Mouse (Mus musculus): ENCODE data around the gene Dand5. TPM values are rescaled to one million over a fixed set of nuclear protein-coding genes. Genes with fewer than 3 reads are reported as not detected.

Gene Dand5
- polyA plus RNA-seq, 1 experiment from 2014 or later = 9.4 TPM

Small RNA genes lying within 50 kb of the gene (microRNA-seq; reads per million reads assigned to microRNA genes)
- 3.3 reads per million, percentile 18 among the genes with 10 or more reads in this experiment for gene Mir7069

Other genes starting within 250 kb of the Dand5 start
- 26.5 and 29.3 TPM in 2 replicates for gene Ier2, start 160.0 kb downstream of the Dand5 start, polyA plus RNA-seq (2014; fragmentation: Nextera tagmentation; extraction: Ambion mirVana)
- 47.8 and 52.3 TPM in 2 replicates for gene Trmt1, start 136.5 kb downstream of the Dand5 start, polyA plus RNA-seq (2014; fragmentation: Nextera tagmentation; extraction: Ambion mirVana)
- 17.0 and 17.6 TPM in 2 replicates for gene Nacc1, start 135.0 kb downstream of the Dand5 start, polyA plus RNA-seq (2014; fragmentation: Nextera tagmentation; extraction: Ambion mirVana)
- gene Lyl1, start 121.4 kb downstream of the Dand5 start, polyA plus RNA-seq (2014; fragmentation: Nextera tagmentation; extraction: Ambion mirVana) = 2.9 and 3.8 TPM in 2 replicates
- 1.5 and 1.7 TPM in 2 replicates for gene G430095P16Rik, start 99.8 kb downstream of the Dand5 start, polyA plus RNA-seq (2014; fragmentation: Nextera tagmentation; extraction: Ambion mirVana)
- gene Nfix, start 22.5 kb downstream of the Dand5 start, polyA plus RNA-seq (2014; fragmentation: Nextera tagmentation; extraction: Ambion mirVana) = 237 and 318 TPM in 2 replicates
- gene Gadd45gip1, start 8.7 kb upstream of the Dand5 start, polyA plus RNA-seq (2014; fragmentation: Nextera tagmentation; extraction: Ambion mirVana) = 35.2 and 41.3 TPM in 2 replicates
- gene Rad23a, start 17.8 kb upstream of the Dand5 start, polyA plus RNA-seq (2014; fragmentation: Nextera tagmentation; extraction: Ambion mirVana) = 87.3 and 88.1 TPM in 2 replicates
- gene Calr, start 24.1 kb upstream of the Dand5 start, polyA plus RNA-seq (2014; fragmentation: Nextera tagmentation; extraction: Ambion mirVana) = 514 and 606 TPM in 2 replicates
- gene Farsa, start 34.2 kb upstream of the Dand5 start, polyA plus RNA-seq (2014; fragmentation: Nextera tagmentation; extraction: Ambion mirVana) = 92.3 and 102 TPM in 2 replicates
- 58.0 and 71.5 TPM in 2 replicates for gene Syce2, start 49.3 kb upstream of the Dand5 start, polyA plus RNA-seq (2014; fragmentation: Nextera tagmentation; extraction: Ambion mirVana)
- gene Gcdh, start 71.1 kb upstream of the Dand5 start, polyA plus RNA-seq (2014; fragmentation: Nextera tagmentation; extraction: Ambion mirVana) = 27.1 and 30.0 TPM in 2 replicates
- 0.74 and 0.99 TPM in 2 replicates for gene Klf1, start 79.1 kb upstream of the Dand5 start, polyA plus RNA-seq (2014; fragmentation: Nextera tagmentation; extraction: Ambion mirVana)
- 4.8 and 5.5 TPM in 2 replicates for gene Dnase2a, start 85.7 kb upstream of the Dand5 start, polyA plus RNA-seq (2014; fragmentation: Nextera tagmentation; extraction: Ambion mirVana)
- 24.5 and 40.2 TPM in 2 replicates for gene Mast1, start 114.5 kb upstream of the Dand5 start, polyA plus RNA-seq (2014; fragmentation: Nextera tagmentation; extraction: Ambion mirVana)
- 0.47 and 0.73 TPM in 2 replicates for gene Rtbdn, start 124.2 kb upstream of the Dand5 start, polyA plus RNA-seq (2014; fragmentation: Nextera tagmentation; extraction: Ambion mirVana)
- not detected in 2 replicates for gene Gm49661, start 146.6 kb upstream of the Dand5 start, polyA plus RNA-seq (2014; fragmentation: Nextera tagmentation; extraction: Ambion mirVana)
- 1,735 and 2,101 TPM in 2 replicates for gene Prdx2, start 146.8 kb upstream of the Dand5 start, polyA plus RNA-seq (2014; fragmentation: Nextera tagmentation; extraction: Ambion mirVana)
- gene Rnaseh2a, start 146.9 kb upstream of the Dand5 start, polyA plus RNA-seq (2014; fragmentation: Nextera tagmentation; extraction: Ambion mirVana) = 93.3 and 111 TPM in 2 replicates
- 5.0 and 6.5 TPM in 2 replicates for gene Junb, start 155.9 kb upstream of the Dand5 start, polyA plus RNA-seq (2014; fragmentation: Nextera tagmentation; extraction: Ambion mirVana)
- gene Hook2, start 167.8 kb upstream of the Dand5 start, polyA plus RNA-seq (2014; fragmentation: Nextera tagmentation; extraction: Ambion mirVana) = 13.0 and 20.3 TPM in 2 replicates
- not detected in 2 replicates for gene Best2, start 191.7 kb upstream of the Dand5 start, polyA plus RNA-seq (2014; fragmentation: Nextera tagmentation; extraction: Ambion mirVana)
- gene Asna1, start 202.5 kb upstream of the Dand5 start, polyA plus RNA-seq (2014; fragmentation: Nextera tagmentation; extraction: Ambion mirVana) = 166 and 178 TPM in 2 replicates
- gene Trir, start 204.0 kb upstream of the Dand5 start, polyA plus RNA-seq (2014; fragmentation: Nextera tagmentation; extraction: Ambion mirVana) = 166 and 169 TPM in 2 replicates
- 27.8 and 36.8 TPM in 2 replicates for gene Tnpo2, start 214.1 kb upstream of the Dand5 start, polyA plus RNA-seq (2014; fragmentation: Nextera tagmentation; extraction: Ambion mirVana)
- gene Fbxw9, start 237.2 kb upstream of the Dand5 start, polyA plus RNA-seq (2014; fragmentation: Nextera tagmentation; extraction: Ambion mirVana) = 46.5 and 56.2 TPM in 2 replicates
- gene Gm5741, start 245.2 kb upstream of the Dand5 start, polyA plus RNA-seq (2014; fragmentation: Nextera tagmentation; extraction: Ambion mirVana) = 0.88 TPM in 1 of 2 replicates, not detected in the other
- 83.4 and 85.3 TPM in 2 replicates for gene Dhps, start 248.9 kb upstream of the Dand5 start, polyA plus RNA-seq (2014; fragmentation: Nextera tagmentation; extraction: Ambion mirVana)